Comparison of ENCODE assay signal across 9 mouse cellular contexts in the genomic region with DNA sequence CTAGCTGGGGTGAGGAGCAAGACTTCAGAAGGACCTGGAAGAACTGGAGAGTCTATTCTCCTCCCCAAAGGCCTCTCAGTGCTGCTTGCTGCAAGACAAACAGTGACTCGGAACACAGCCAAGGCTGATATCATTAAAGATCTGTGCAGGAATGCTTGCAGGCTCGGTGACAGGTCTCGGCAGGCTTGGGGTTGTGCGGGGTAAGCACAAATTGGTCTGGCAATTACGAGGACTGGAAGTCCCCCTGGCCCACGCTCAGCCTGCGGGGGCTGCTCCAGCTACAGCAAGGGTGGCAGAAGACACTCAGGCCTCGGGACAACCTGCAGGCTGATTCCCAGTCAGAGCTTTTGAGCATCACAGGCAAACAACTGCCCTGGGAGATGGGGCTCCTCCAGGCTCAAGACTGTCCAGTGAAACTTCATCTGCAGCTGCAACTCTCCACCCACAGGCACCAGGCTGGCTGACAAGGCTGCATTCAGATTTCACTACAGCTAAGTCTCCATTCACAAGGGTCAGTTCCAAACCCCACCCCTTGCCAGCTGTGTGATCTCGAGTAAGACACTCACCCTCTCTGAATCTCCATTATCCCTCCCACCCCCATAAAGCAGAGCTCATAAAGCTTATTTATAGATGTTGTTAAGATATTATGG. TPM values are rescaled to one million over a fixed set of nuclear protein-coding genes. Genes with fewer than 3 reads are reported as not detected.
DNase-seq lines count a peak whose midpoint lies in the region; ATAC-seq lines count a peak whose summit lies in the region.
"Had no signal": no experiment of that assay in that cellular context is flagged by ENCODE, and none has a peak within 500 bp of the region (broad histone marks: within the 10 kb centered on the region; RNA-seq: fewer than 3 reads in every experiment).

No protein-coding gene starts in this region.

- intact Hi-C loops in heart, postnatal 14 days (cut with DNase I) = no loop called here

- H3K4me1 ChIP-seq in lung, embryonic 15.5 days = peaks cover 36% of the 10 kb centered on the region

- no peak overlapping the region for H3K9ac ChIP-seq in lung, embryonic 15.5 days

- ATAC-seq in lung, embryonic 15.5 days (ENCODE audit: borderline replicate concordance, extremely low read depth, low FRiP score, low TSS enrichment) = peak; percentile 28; the same call in 1 of the 2 replicates

- no peaks in the 10 kb centered on the region for H3K36me3 ChIP-seq in lung, embryonic 15.5 days

- H3K4me2 ChIP-seq in lung, embryonic 15.5 days = peak overlapping the region; percentile 25; the same call in 1 of the 2 replicates

- WGBS in lung, embryonic 15.5 days = 11% methylated on average over 9 of the region's 9 CpGs

- DNase-seq in cerebellum, postnatal 36 days = peak; percentile 24 to 48
- no peak for DNase-seq in cerebellum, adult 8-10 months
- peak; percentile 20 for DNase-seq in right cerebral cortex, adult 18-20 months
- DNase-seq in right cerebral cortex, postnatal 36 days (ENCODE audit: low spot score in 2 of 2) = no peak
- peak; percentile 71 to 73 for DNase-seq in urinary bladder, postnatal 36 days (ENCODE audit: low spot score in 2 of 2)
- DNase-seq in B cell, adult 2 months = no peak
- DNase-seq in heart, postnatal 14 days = no peak

- peak overlapping the region; percentile 69 for H3K27ac ChIP-seq in lung, embryonic 15.5 days

- H3K27me3 ChIP-seq in lung, embryonic 15.5 days = no peaks in the 10 kb centered on the region
- H3K27me3 ChIP-seq: CH12.LX had no signal

- H3K4me3 ChIP-seq in lung, embryonic 15.5 days = no peak overlapping the region

- H3K9me3 ChIP-seq in lung, embryonic 15.5 days = no peaks in the 10 kb centered on the region

RNA-seq across cellular contexts. Expression of a gene that starts 31.0 kb away (rescaled TPM):
- 0.21 and 0.37 TPM in 2 replicates for polyA plus RNA-seq in lung, embryonic 15.5 days (2015; fragmentation: Nextera tagmentation; extraction: Ambion mirVana)
- under 1 TPM; 0.36 to 0.41 TPM for total RNA-seq in heart, postnatal 14 days (2021)
- total RNA-seq: CH12.LX had no signal

Comparison
In these comparisons a context has a peak if more than half of its experiments do, and no peak if none do; other contexts are left out.
1. DNase-seq: peak in cerebellum, postnatal 36 days (2 of 2), right cerebral cortex, adult 18-20 months (single experiment) and urinary bladder, postnatal 36 days (2 of 2); none in cerebellum, adult 8-10 months (single experiment), right cerebral cortex, postnatal 36 days (0 of 2), B cell, adult 2 months (0 of 2) and heart, postnatal 14 days (0 of 2).